Mouse (Mus musculus): ENCODE measurements around the gene Pnpla8. TPM values are rescaled to one million over a fixed set of nuclear protein-coding genes. Genes with fewer than 3 reads are reported as not detected.
"Not testable (repeated sequence)": the region's sequence is repeated elsewhere in the genome, so short reads cannot be mapped to it uniquely, and the experiment has no call there.

Pnpla8 gene
- polyA plus RNA-seq (2015; fragmentation: Nextera tagmentation; extraction: Ambion mirVana) = 53.5 and 56.7 TPM in 2 replicates

- not testable (repeated sequence) for H3K36me3 ChIP-seq (ENCODE audit: control insufficient read depth, insufficient read depth, low read length); H3K4me1 ChIP-seq (replicated peaks; ENCODE audit: control insufficient read depth, insufficient read depth); H3K9me3 ChIP-seq (ENCODE audit: control insufficient read depth, low read length); H3K27me3 ChIP-seq (ENCODE audit: control insufficient read depth, insufficient read depth, low read length); H3K27ac ChIP-seq (replicated peaks); DNase-seq (ENCODE audit: low spot score); ATAC-seq (ENCODE audit: low FRiP score, low TSS enrichment)
- Histone ChIP-seq H3K9ac (ENCODE audit: low read length) (peak within 1 kb of the TSS; percentile 73), H3K4me2 (replicated peaks; ENCODE audit: low read depth) (peak within 1 kb of the TSS; percentile 77), H3K4me3 (ENCODE audit: low read depth, low read length) (peak within 1 kb of the TSS; percentile 63)
- WGBS = 94% methylated on average over 2 of the region's 2 CpGs
Observed at GRCm38 (mm10) chr12:44221070-44221469, at the start of gene Pnpla8. Gene Pnpla8 (plus strand): TSS chr12:44221370.

- DNase-seq (ENCODE audit: low spot score) = no peak
Observed at GRCm38 (mm10) chr12:44176331-44177037, 44.7 kb upstream of the Pnpla8 start.

GRCm38 (mm10) chr12:44177038-44177355, 44.2 kb upstream of the Pnpla8 start:
- H3K9ac ChIP-seq (ENCODE audit: low read length) = no peak overlapping the region
- DNase-seq (ENCODE audit: low spot score) (no peak), ATAC-seq (ENCODE audit: low FRiP score, low TSS enrichment) (no peak)
- TF ChIP-seq CTCF (IDR thresholded peaks at IDR 0.05; ENCODE audit: low read depth) (no peak), EP300 (optimal IDR thresholded peaks at IDR 0.05) (no peak)
- no peaks in the 10 kb centered on the region for H3K36me3 ChIP-seq (ENCODE audit: control insufficient read depth, insufficient read depth, low read length)
- no peak overlapping the region for H3K4me2 ChIP-seq (replicated peaks; ENCODE audit: low read depth)
- H3K27me3 ChIP-seq (ENCODE audit: control insufficient read depth, insufficient read depth, low read length) = no peaks in the 10 kb centered on the region
- H3K4me1 ChIP-seq (replicated peaks; ENCODE audit: control insufficient read depth, insufficient read depth) = no peaks in the 10 kb centered on the region
- H3K9me3 ChIP-seq (ENCODE audit: control insufficient read depth, low read length) = no peaks in the 10 kb centered on the region
- no peak overlapping the region for H3K27ac ChIP-seq (replicated peaks)
- 62% methylated on average over 2 of the region's 2 CpGs for WGBS
- no peak overlapping the region for H3K4me3 ChIP-seq (ENCODE audit: low read depth, low read length)

More at GRCm38 (mm10) chr12:44176331-44177037, 44.7 kb upstream of the Pnpla8 start:
- no peak for TF ChIP-seq EP300 (optimal IDR thresholded peaks at IDR 0.05)
- TF ChIP-seq CTCF (IDR thresholded peaks at IDR 0.05; ENCODE audit: low read depth) = no peak
- H3K4me2 ChIP-seq (replicated peaks; ENCODE audit: low read depth) = 0 out of 2 replicates have a peak overlapping the region, but pooled peaks have one; percentile 12
- no peaks in the 10 kb centered on the region for H3K36me3 ChIP-seq (ENCODE audit: control insufficient read depth, insufficient read depth, low read length)
- no peak overlapping the region for H3K9ac ChIP-seq (ENCODE audit: low read length)
- no peaks in the 10 kb centered on the region for H3K27me3 ChIP-seq (ENCODE audit: control insufficient read depth, insufficient read depth, low read length)
- no peak for ATAC-seq (ENCODE audit: low FRiP score, low TSS enrichment)
- H3K9me3 ChIP-seq (ENCODE audit: control insufficient read depth, low read length) = no peaks in the 10 kb centered on the region
- no peak overlapping the region for H3K27ac ChIP-seq (replicated peaks)
- H3K4me1 ChIP-seq (replicated peaks; ENCODE audit: control insufficient read depth, insufficient read depth) = no peaks in the 10 kb centered on the region
- 20% methylated on average over 10 of the region's 10 CpGs for WGBS
- H3K4me3 ChIP-seq (ENCODE audit: low read depth, low read length) = no peak overlapping the region

GRCm38 (mm10) chr12:44181081-44181982, 39.8 kb upstream of the Pnpla8 start:
- Histone ChIP-seq H3K36me3 (ENCODE audit: control insufficient read depth, insufficient read depth, low read length) (no peaks in the 10 kb centered on the region), H3K4me2 (replicated peaks; ENCODE audit: low read depth) (no peak overlapping the region), H3K9me3 (ENCODE audit: control insufficient read depth, low read length) (no peaks in the 10 kb centered on the region), H3K4me1 (replicated peaks; ENCODE audit: control insufficient read depth, insufficient read depth) (no peaks in the 10 kb centered on the region), H3K27ac (replicated peaks) (no peak overlapping the region), H3K27me3 (ENCODE audit: control insufficient read depth, insufficient read depth, low read length) (no peaks in the 10 kb centered on the region), H3K4me3 (ENCODE audit: low read depth, low read length) (no peak overlapping the region), H3K9ac (ENCODE audit: low read length) (no peak overlapping the region)
- DNase-seq (ENCODE audit: low spot score) (peak; percentile 31), ATAC-seq (ENCODE audit: low FRiP score, low TSS enrichment) (no peak)
- TF ChIP-seq EP300 (optimal IDR thresholded peaks at IDR 0.05) (no peak), CTCF (IDR thresholded peaks at IDR 0.05; ENCODE audit: low read depth) (peak; percentile 82)
- WGBS = 35% methylated on average over 9 of the region's 9 CpGs

- H3K4me1 ChIP-seq (replicated peaks; ENCODE audit: control insufficient read depth, insufficient read depth) = no peaks in the 10 kb centered on the region
- no peak overlapping the region for H3K9ac ChIP-seq (ENCODE audit: low read length)
- no peaks in the 10 kb centered on the region for H3K36me3 ChIP-seq (ENCODE audit: control insufficient read depth, insufficient read depth, low read length)
- H3K4me3 ChIP-seq (ENCODE audit: low read depth, low read length) = no peak overlapping the region
- H3K9me3 ChIP-seq (ENCODE audit: control insufficient read depth, low read length) = no peaks in the 10 kb centered on the region
- WGBS = 44% methylated on average over 4 of the region's 4 CpGs
- ATAC-seq (ENCODE audit: low FRiP score, low TSS enrichment) (no peak), DNase-seq (ENCODE audit: low spot score) (no peak)
- TF ChIP-seq EP300 (optimal IDR thresholded peaks at IDR 0.05) = no peak
- no peak for TF ChIP-seq CTCF (IDR thresholded peaks at IDR 0.05; ENCODE audit: low read depth)
- no peaks in the 10 kb centered on the region for H3K27me3 ChIP-seq (ENCODE audit: control insufficient read depth, insufficient read depth, low read length)
- no peak overlapping the region for H3K4me2 ChIP-seq (replicated peaks; ENCODE audit: low read depth)
- no peak overlapping the region for H3K27ac ChIP-seq (replicated peaks)
Observed at GRCm38 (mm10) chr12:44197873-44198525, 23.2 kb upstream of the Pnpla8 start.
